Mouse (Mus musculus): ENCODE data around the gene Def6.

- TF ChIP-seq GATA1 (IDR thresholded peaks at IDR 0.05; ENCODE audit: borderline replicate concordance, low read length) = no peak
- no peak for TF ChIP-seq FLI1 (IDR thresholded peaks at IDR 0.05; ENCODE audit: low read length)
Observed at GRCm38 (mm10) chr17:28254804-28255203, 47.2 kb downstream of the Def6 start.

Measured in megakaryocyte, embryonic 14.5 days (primary cell).